8 mouse cellular contexts compared by ENCODE assay signal in genomic region chr6:32780602-32781001, GRCm38 (mm10).
DNase-seq lines count a peak whose midpoint lies in the region; ATAC-seq and TF ChIP-seq lines count a peak whose summit lies in the region.

No protein-coding gene starts in this region.

- no peak overlapping the region for H3K27ac ChIP-seq in forebrain, embryonic 13.5 days
- no peak overlapping the region for H3K27ac ChIP-seq in forebrain, embryonic 11.5 days (ENCODE audit: low read depth, low read length)
- no peak overlapping the region for H3K27ac ChIP-seq in heart, embryonic 12.5 days (ENCODE audit: poor library complexity, severe bottlenecking)
- H3K27ac ChIP-seq in liver, postnatal 0 days (ENCODE audit: low read depth) = no peak overlapping the region

- 28% methylated on average over 11 of the region's 11 CpGs for WGBS in forebrain, embryonic 13.5 days
- 24% methylated on average over 11 of the region's 11 CpGs for WGBS in forebrain, embryonic 11.5 days
- WGBS in heart, embryonic 12.5 days = 16% methylated on average over 11 of the region's 11 CpGs
- WGBS in liver, postnatal 0 days (ENCODE audit: insufficient replicate concordance) = 11% methylated on average over 11 of the region's 11 CpGs

- intact Hi-C loops in gastrocnemius, postnatal 14 days (cut with DNase I; ENCODE audit: low total_unique reads) = no loop called here

- TF ChIP-seq CTCF in liver, postnatal 0 days (IDR thresholded peaks at IDR 0.05; ENCODE audit: low read depth) = no peak

- H3K4me1 ChIP-seq in forebrain, embryonic 13.5 days = peaks cover 16% of the 10 kb centered on the region
- H3K4me1 ChIP-seq in forebrain, embryonic 11.5 days (replicated peaks; ENCODE audit: control insufficient read depth, insufficient read depth, low read length) = no peaks in the 10 kb centered on the region
- H3K4me1 ChIP-seq in heart, embryonic 12.5 days (replicated peaks) = peaks cover 13% of the 10 kb centered on the region
- H3K4me1 ChIP-seq in liver, postnatal 0 days (ENCODE audit: insufficient read depth) = no peaks in the 10 kb centered on the region

- no peak overlapping the region for H3K4me3 ChIP-seq in forebrain, embryonic 13.5 days
- H3K4me3 ChIP-seq in forebrain, embryonic 11.5 days (ENCODE audit: low read depth, low read length) = no peak overlapping the region
- 0 out of 2 replicates have a peak overlapping the region, but pooled peaks have one; percentile 7 for H3K4me3 ChIP-seq in heart, embryonic 12.5 days
- H3K4me3 ChIP-seq in liver, postnatal 0 days (ENCODE audit: low read depth, low read length) = no peak overlapping the region

- DNase-seq in forebrain, embryonic 11.5 days (ENCODE audit: low spot score) = no peak
- peak; percentile 46 for DNase-seq in cerebellum, adult 11-12 months
- peak; percentile 53 for DNase-seq in layer of hippocampus, adult 11-12 months (ENCODE audit: low spot score)
- no peak for DNase-seq in liver, postnatal 0 days
- no peak for DNase-seq in spleen, postnatal 4 days (ENCODE audit: low spot score in 2 of 2)
- DNase-seq in gastrocnemius, postnatal 14 days = no peak

- no peaks in the 10 kb centered on the region for H3K27me3 ChIP-seq in forebrain, embryonic 13.5 days
- H3K27me3 ChIP-seq in forebrain, embryonic 11.5 days (ENCODE audit: control insufficient read depth, insufficient read depth, low read length) = no peaks in the 10 kb centered on the region
- no peaks in the 10 kb centered on the region for H3K27me3 ChIP-seq in heart, embryonic 12.5 days (replicated peaks)
- no peaks in the 10 kb centered on the region for H3K27me3 ChIP-seq in liver, postnatal 0 days (ENCODE audit: insufficient read depth, low read length)

- no peak for TF ChIP-seq EP300 in liver, postnatal 0 days (IDR thresholded peaks at IDR 0.05; ENCODE audit: low read depth)

- no peaks in the 10 kb centered on the region for H3K36me3 ChIP-seq in forebrain, embryonic 13.5 days (ENCODE audit: poor library complexity, severe bottlenecking)
- H3K36me3 ChIP-seq in forebrain, embryonic 11.5 days (ENCODE audit: control insufficient read depth, insufficient read depth, low read length) = no peaks in the 10 kb centered on the region
- H3K36me3 ChIP-seq in heart, embryonic 12.5 days = no peaks in the 10 kb centered on the region
- no peaks in the 10 kb centered on the region for H3K36me3 ChIP-seq in liver, postnatal 0 days (replicated peaks; ENCODE audit: insufficient read depth, low read length)

- H3K9me3 ChIP-seq in forebrain, embryonic 13.5 days (replicated peaks) = no peaks in the 10 kb centered on the region
- no peaks in the 10 kb centered on the region for H3K9me3 ChIP-seq in forebrain, embryonic 11.5 days (ENCODE audit: control insufficient read depth, low read length)
- no peaks in the 10 kb centered on the region for H3K9me3 ChIP-seq in heart, embryonic 12.5 days (replicated peaks)
- H3K9me3 ChIP-seq in liver, postnatal 0 days (ENCODE audit: low read length) = no peaks in the 10 kb centered on the region

- peak; percentile 55; the same call in 1 of the 2 replicates for ATAC-seq in forebrain, embryonic 13.5 days
- no peak for ATAC-seq in forebrain, embryonic 11.5 days (replicated peaks; ENCODE audit: low FRiP score)
- ATAC-seq in heart, embryonic 12.5 days (ENCODE audit: insufficient number of reproducible peaks, low FRiP score) = no peak
- ATAC-seq in liver, postnatal 0 days = no peak

- peak overlapping the region; percentile 22; the same call in 1 of the 2 replicates for H3K4me2 ChIP-seq in forebrain, embryonic 13.5 days
- no peak overlapping the region for H3K4me2 ChIP-seq in forebrain, embryonic 11.5 days (ENCODE audit: low read depth, low read length, severe bottlenecking)
- peak overlapping the region; percentile 57 for H3K4me2 ChIP-seq in heart, embryonic 12.5 days
- peak overlapping the region; percentile 55 for H3K4me2 ChIP-seq in liver, postnatal 0 days (ENCODE audit: low read depth, low read length)

- no peak overlapping the region for H3K9ac ChIP-seq in forebrain, embryonic 13.5 days
- no peak overlapping the region for H3K9ac ChIP-seq in forebrain, embryonic 11.5 days (ENCODE audit: low read length)
- no peak overlapping the region for H3K9ac ChIP-seq in heart, embryonic 12.5 days
- H3K9ac ChIP-seq in liver, postnatal 0 days (replicated peaks) = no peak overlapping the region

Comparison
In these comparisons a context has a peak if more than half of its experiments do, and no peak if none do; other contexts are left out.
1. DNase-seq: peak in cerebellum, adult 11-12 months (single experiment) and layer of hippocampus, adult 11-12 months (single experiment); none in forebrain, embryonic 11.5 days (single experiment), liver, postnatal 0 days (single experiment), spleen, postnatal 4 days (0 of 2) and gastrocnemius, postnatal 14 days (single experiment).